Mouse (Mus musculus) hindbrain, embryonic 14.5 days (tissue): ENCODE results near the gene Psenen. TPM values are rescaled to one million over a fixed set of nuclear protein-coding genes. Genes with fewer than 3 reads are reported as not detected.

ENCODE experiments used
- ATAC-seq: fragments of 200-750 bp; cut with Nextera tagmentation; 2 replicates; pipeline ENCODE4 v1.8.0; 2017; ENCODE audit warnings: moderate number of reproducible peaks, mild to moderate bottlenecking, moderate TSS enrichment, moderate library complexity; ENCODE audit not compliant: low FRiP score
- DNase-seq: peaks from one replicate; pipeline ENCODE4 v3.0.0-alpha.2; 2015; ENCODE audit warnings: low spot score
- H3K27ac ChIP-seq: fragments of 300-500 bp; sonication (generic); 2 replicates; pipeline ENCODE4 v1.5.1; 2014; ENCODE audit warnings: mild to moderate bottlenecking, moderate library complexity
- H3K27me3 ChIP-seq: fragments of 300-500 bp; sonication (generic); 2 replicates; pipeline ENCODE4 v1.6.1; 2014; ENCODE audit warnings: mild to moderate bottlenecking, low read length, mixed read lengths; ENCODE audit not compliant: control insufficient read depth, insufficient read depth
- H3K36me3 ChIP-seq: fragments of 300-500 bp; sonication (generic); replicated peaks from 2 replicates; pipeline ENCODE4 v1.6.1; 2014; ENCODE audit not compliant: control insufficient read depth, insufficient read depth
- H3K4me1 ChIP-seq: fragments of 300-500 bp; sonication (generic); replicated peaks from 2 replicates; pipeline ENCODE4 v1.6.1; 2014; ENCODE audit warnings: antibody characterized with exemption, low read length, mixed read lengths; ENCODE audit not compliant: control insufficient read depth, insufficient read depth
- H3K4me2 ChIP-seq: fragments of 300-500 bp; sonication (generic); replicated peaks from 2 replicates; pipeline ENCODE4 v1.6.1; 2014; ENCODE audit warnings: mild to moderate bottlenecking, moderate library complexity
- H3K4me3 ChIP-seq: fragments of 300-500 bp; sonication (generic); replicated peaks from 2 replicates; pipeline ENCODE4 v1.5.1; 2014; ENCODE audit warnings: mild to moderate bottlenecking, low read length
- H3K9ac ChIP-seq: fragments of 300-500 bp; sonication (generic); 2 replicates; pipeline ENCODE4 v1.6.1; 2014
- H3K9me3 ChIP-seq: fragments of 300-500 bp; sonication (generic); 2 replicates; pipeline ENCODE4 v1.6.1; 2016; ENCODE audit warnings: low read length; ENCODE audit not compliant: control insufficient read depth
- WGBS: fragments of 180-500 bp; shearing (Covaris S2); extraction: QIAGEN DNeasy Blood & Tissue Kit; methylation state at CpG from one replicate; pipeline ENCODE4 v1.1.7; 2014; 5-methylcytosine and 5-hydroxymethylcytosine counted together
- polyA plus RNA-seq: library from polyadenylated mRNA; unstranded; fragments of >200 nt; fragmentation: Nextera tagmentation; extraction: Ambion mirVana; gene quantifications from 2 replicates; pipeline ENCODE4 v1.2.1, GENCODE M21; 2014

Psenen gene
- polyA plus RNA-seq, 1 experiment from 2014 or later = 118 TPM

- Histone ChIP-seq H3K4me3 (peak within 1 kb of the TSS; percentile 62), H3K9ac (peak within 1 kb of the TSS; percentile 82), H3K27ac (peak within 1 kb of the TSS; percentile 65), H3K27me3 (no peaks in the 10 kb centered on the region), H3K4me2 (peak within 1 kb of the TSS; percentile 99), H3K36me3 (peaks cover 28% of the 10 kb centered on the region), H3K4me1 (peaks cover 27% of the 10 kb centered on the region), H3K9me3 (no peaks in the 10 kb centered on the region)
- ATAC-seq (peak; percentile 91), DNase-seq (peak; percentile 96)
- under 1% methylated on average over 20 of the region's 20 CpGs for WGBS
Observed at GRCm38 (mm10) chr7:30559443-30559954, 3.9 kb downstream of the Psenen start, which contains the start of gene Lin37. Gene Lin37 (minus strand): TSS chr7:30559838.

- Histone ChIP-seq H3K9me3 (no peaks in the 10 kb centered on the region), H3K4me1 (peaks cover 21% of the 10 kb centered on the region), H3K27ac (peak overlapping the region; percentile 61; the same call in 1 of the 2 replicates), H3K4me3 (peak overlapping the region; percentile 62), H3K27me3 (peaks cover 6% of the 10 kb centered on the region; the same call in 1 of the 2 replicates), H3K4me2 (peak overlapping the region; percentile 99), H3K36me3 (peaks cover 30% of the 10 kb centered on the region), H3K9ac (peak overlapping the region; percentile 82)
- DNase-seq (no peak), ATAC-seq (no peak; the same call in 1 of the 2 replicates)
- 16% methylated on average over 12 of the region's 12 CpGs for WGBS
Observed at GRCm38 (mm10) chr7:30558656-30559442, 4.6 kb downstream of the Psenen start.

DNA sequence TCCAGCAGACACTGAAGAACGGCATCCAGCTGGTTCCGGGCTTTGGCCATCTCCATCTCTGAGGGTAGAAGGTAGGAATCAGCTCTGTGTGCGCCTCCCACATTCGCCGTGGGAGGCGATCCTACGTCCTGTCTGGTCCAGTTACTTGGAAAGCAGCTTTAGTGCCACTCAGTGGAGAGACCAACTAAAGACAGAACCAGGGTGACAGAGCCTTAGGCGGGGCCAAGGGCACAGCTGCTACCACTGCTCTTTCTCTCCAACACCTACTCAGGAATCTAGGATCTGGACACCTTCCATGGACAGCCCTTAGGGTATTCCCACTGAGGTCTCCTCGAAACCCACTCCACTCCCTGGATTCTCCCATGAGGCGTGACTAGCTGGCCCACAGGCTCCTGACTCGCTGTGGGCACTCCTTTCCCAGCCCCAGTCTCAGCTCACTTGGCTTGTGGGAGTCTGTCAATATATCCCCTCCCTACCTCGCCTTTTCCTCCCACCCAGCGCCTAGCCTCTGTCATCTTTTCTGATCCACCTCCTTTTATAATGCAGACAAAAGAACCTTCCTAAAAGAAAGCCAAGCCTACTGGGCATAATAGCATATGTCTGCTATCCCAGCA lies 5.4 kb downstream of the Psenen start:
- peaks cover 27% of the 10 kb centered on the region for H3K4me1 ChIP-seq
- ATAC-seq = no peak
- H3K27me3 ChIP-seq = peaks cover 8% of the 10 kb centered on the region; the same call in 1 of the 2 replicates
- peak overlapping the region; percentile 62; the same call in 1 of the 2 replicates for H3K4me3 ChIP-seq
- H3K9ac ChIP-seq = no peak overlapping the region
- no peak overlapping the region for H3K27ac ChIP-seq
- peaks cover 30% of the 10 kb centered on the region for H3K36me3 ChIP-seq
- no peaks in the 10 kb centered on the region for H3K9me3 ChIP-seq
- DNase-seq = no peak
- peak overlapping the region; percentile 99 for H3K4me2 ChIP-seq
- WGBS = 88% methylated on average over 13 of the region's 13 CpGs

DNA sequence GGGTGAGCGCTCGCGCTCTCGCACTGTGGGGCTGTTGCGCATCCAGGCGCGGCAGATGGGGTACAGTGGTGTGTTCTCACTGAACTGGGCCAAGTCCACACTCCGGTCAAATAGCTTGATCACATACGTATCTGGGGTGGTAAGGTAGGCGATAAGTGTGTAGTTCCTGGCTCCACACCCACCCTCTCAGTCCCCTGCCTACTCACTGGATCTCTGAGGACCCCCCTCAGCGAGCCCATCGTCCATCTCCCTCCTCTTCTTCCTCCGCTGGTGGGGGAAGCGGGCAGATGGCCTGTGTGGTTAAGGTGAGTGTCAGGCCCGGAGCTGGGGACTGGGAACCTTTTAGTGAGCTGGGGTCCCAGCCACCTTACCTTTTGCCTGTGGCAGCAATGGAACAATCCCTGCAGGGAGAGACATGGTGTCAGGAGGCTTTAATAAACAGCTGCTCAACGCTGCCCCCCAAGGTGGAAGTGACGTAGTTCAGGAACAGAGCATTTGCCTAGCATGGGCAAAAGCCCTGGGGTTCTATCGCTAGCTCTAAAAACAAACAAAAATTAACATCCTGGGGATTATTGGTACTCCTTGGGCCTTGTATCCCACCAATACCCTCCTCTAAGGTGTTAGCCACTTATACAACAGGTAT lies 6.4 kb downstream of the Psenen start:
- DNase-seq (no peak), ATAC-seq (no peak)
- Histone ChIP-seq H3K9me3 (no peaks in the 10 kb centered on the region), H3K4me1 (peaks cover 29% of the 10 kb centered on the region), H3K4me2 (no peak overlapping the region), H3K27me3 (peaks cover 8% of the 10 kb centered on the region; the same call in 1 of the 2 replicates), H3K9ac (no peak overlapping the region), H3K27ac (no peak overlapping the region), H3K36me3 (peaks cover 30% of the 10 kb centered on the region), H3K4me3 (no peak overlapping the region)
- WGBS = 94% methylated on average over 18 of the region's 18 CpGs

GRCm38 (mm10) chr7:30553810-30554584 lies 9.4 kb downstream of the Psenen start:
- H3K4me3 ChIP-seq = no peak overlapping the region
- peaks cover 8% of the 10 kb centered on the region; the same call in 1 of the 2 replicates for H3K27me3 ChIP-seq
- no peak for DNase-seq
- H3K4me1 ChIP-seq = peaks cover 23% of the 10 kb centered on the region
- H3K9ac ChIP-seq = no peak overlapping the region
- H3K4me2 ChIP-seq = peak overlapping the region; percentile 74
- peaks cover 30% of the 10 kb centered on the region for H3K36me3 ChIP-seq
- no peak for ATAC-seq
- no peak overlapping the region for H3K27ac ChIP-seq
- WGBS = 87% methylated on average over 22 of the region's 22 CpGs
- H3K9me3 ChIP-seq = no peaks in the 10 kb centered on the region

DNA sequence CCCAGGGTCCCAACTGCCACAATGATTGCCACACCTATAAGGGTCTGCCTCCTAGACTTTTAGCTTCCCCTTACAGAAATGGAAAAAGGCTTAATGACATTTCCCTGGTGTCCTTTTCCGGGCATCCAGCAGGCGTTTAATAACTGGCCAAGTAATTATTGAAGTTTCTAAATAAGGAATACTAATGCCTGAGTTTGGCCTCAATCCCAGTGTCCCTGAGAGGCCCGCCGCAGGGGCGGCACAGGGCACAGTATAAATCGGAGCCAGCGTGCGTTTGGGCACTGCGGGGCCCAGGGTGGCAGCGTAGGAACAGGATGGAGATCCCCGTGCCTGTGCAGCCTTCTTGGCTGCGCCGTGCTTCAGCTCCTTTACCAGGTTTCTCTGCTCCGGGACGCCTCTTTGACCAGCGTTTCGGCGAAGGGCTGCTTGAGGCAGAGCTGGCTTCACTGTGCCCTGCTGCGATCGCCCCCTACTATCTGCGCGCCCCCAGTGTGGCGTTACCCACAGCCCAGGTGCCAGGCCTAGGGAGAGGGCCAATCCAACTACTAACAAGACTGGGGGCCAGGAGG lies 10.3 kb downstream of the Psenen start:
- no peak for ATAC-seq
- 7% methylated on average over 23 of the region's 23 CpGs for WGBS
- H3K36me3 ChIP-seq = peaks cover 36% of the 10 kb centered on the region
- H3K9me3 ChIP-seq = no peaks in the 10 kb centered on the region
- peak overlapping the region; percentile 50; the same call in 1 of the 2 replicates for H3K9ac ChIP-seq
- peak overlapping the region; percentile 61; the same call in 1 of the 2 replicates for H3K27ac ChIP-seq
- DNase-seq = no peak
- H3K4me3 ChIP-seq = peak overlapping the region; percentile 54
- peaks cover 8% of the 10 kb centered on the region; the same call in 1 of the 2 replicates for H3K27me3 ChIP-seq
- peaks cover 14% of the 10 kb centered on the region for H3K4me1 ChIP-seq
- H3K4me2 ChIP-seq = peak overlapping the region; percentile 74

GRCm38 (mm10) chr7:30552102-30553020 lies 11.1 kb downstream of the Psenen start, which contains the start of the genes Hspb6 and Proser3:
Gene Hspb6 (plus strand): TSS chr7:30552178.
Gene Proser3 (minus strand): TSS chr7:30552299.
- WGBS = under 1% methylated on average over 44 of the region's 44 CpGs
- peak; percentile 97 for DNase-seq
- ATAC-seq = peak; percentile 95
- peaks cover 13% of the 10 kb centered on the region for H3K4me1 ChIP-seq
- H3K9me3 ChIP-seq = no peaks in the 10 kb centered on the region
- H3K4me3 ChIP-seq = peak within 1 kb of the TSS; percentile 54
- H3K27ac ChIP-seq = peak within 1 kb of the TSS; percentile 91
- peak within 1 kb of the TSS; percentile 58 for H3K9ac ChIP-seq
- H3K27me3 ChIP-seq = peaks cover 8% of the 10 kb centered on the region; the same call in 1 of the 2 replicates
- H3K36me3 ChIP-seq = peaks cover 36% of the 10 kb centered on the region
- peak within 1 kb of the TSS; percentile 74 for H3K4me2 ChIP-seq
